Mouse (Mus musculus): ENCODE results near the gene Igfals. TPM values are rescaled to one million over a fixed set of nuclear protein-coding genes. Genes with fewer than 3 reads are reported as not detected.

Gene Igfals
- polyA plus RNA-seq, 1 experiment from 2014 or later: 4.8 TPM

DNA sequence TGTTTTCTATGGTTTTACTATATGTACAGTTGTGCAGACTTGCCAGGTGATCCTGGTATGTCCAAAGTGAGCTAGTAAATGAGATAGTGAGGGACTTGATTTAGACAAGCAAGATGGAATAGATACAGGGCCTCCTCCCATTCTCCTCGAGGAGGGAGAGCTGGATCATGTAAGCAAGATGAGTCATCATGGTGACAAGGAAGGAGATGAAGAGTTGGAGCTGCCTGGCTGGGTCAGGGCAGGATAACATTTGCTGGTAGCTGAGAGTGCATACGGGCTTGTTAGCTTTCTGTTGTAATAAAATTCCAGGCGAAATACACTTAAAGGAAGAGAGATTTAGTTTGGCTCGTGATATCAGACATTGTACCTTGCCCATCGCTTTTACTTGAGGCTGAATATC is 25.5 kb upstream of the Igfals start:
- no peak for DNase-seq (ENCODE audit: low spot score)
- no peak for TF ChIP-seq EP300 (IDR thresholded peaks at IDR 0.05)
- no peak for TF ChIP-seq CTCF (IDR thresholded peaks at IDR 0.05)
- H3K9ac ChIP-seq (replicated peaks; ENCODE audit: low read depth): no peak overlapping the region
- H3K27ac ChIP-seq (ENCODE audit: low read length): no peak overlapping the region
- no peaks in the 10 kb centered on the region for H3K9me3 ChIP-seq (ENCODE audit: low read length)
- H3K4me3 ChIP-seq (ENCODE audit: low read depth, low read length): no peak overlapping the region
- WGBS: 49% methylated on average over 5 of the region's 5 CpGs
- ATAC-seq: no peak
- H3K36me3 ChIP-seq (ENCODE audit: insufficient read depth, low read length): no peaks in the 10 kb centered on the region
- no peaks in the 10 kb centered on the region for H3K4me1 ChIP-seq (ENCODE audit: insufficient read depth, low read depth, low read length)
- H3K27me3 ChIP-seq (replicated peaks; ENCODE audit: insufficient read depth, low read length): no peaks in the 10 kb centered on the region
- no peak overlapping the region for H3K4me2 ChIP-seq (replicated peaks; ENCODE audit: low read depth, low read length)

DNA sequence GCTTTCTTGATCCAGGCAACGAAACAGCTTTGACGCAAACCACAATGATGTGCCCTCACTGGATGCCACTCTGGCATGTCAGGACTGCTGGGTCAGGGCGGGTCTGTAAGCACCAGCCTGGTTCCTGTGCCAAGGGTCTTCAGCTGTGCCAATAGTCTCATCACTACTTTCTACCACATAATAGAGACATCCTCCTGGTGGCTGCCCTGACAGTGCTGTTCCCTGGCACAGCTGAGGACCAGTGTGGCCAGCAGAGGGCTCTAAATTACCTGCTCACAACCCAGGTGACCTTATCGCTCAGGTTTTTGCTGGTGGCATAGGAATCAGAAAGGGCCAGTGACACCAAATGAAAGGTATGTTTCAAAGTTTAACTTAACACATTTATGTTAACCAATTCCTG is 24.7 kb upstream of the Igfals start:
- H3K9ac ChIP-seq (replicated peaks; ENCODE audit: low read depth): no peak overlapping the region
- no peak for TF ChIP-seq EP300 (IDR thresholded peaks at IDR 0.05)
- peak; percentile 69 for TF ChIP-seq CTCF (IDR thresholded peaks at IDR 0.05)
- no peak overlapping the region for H3K4me3 ChIP-seq (ENCODE audit: low read depth, low read length)
- H3K4me1 ChIP-seq (ENCODE audit: insufficient read depth, low read depth, low read length): no peaks in the 10 kb centered on the region
- H3K27ac ChIP-seq (ENCODE audit: low read length): no peak overlapping the region
- H3K27me3 ChIP-seq (replicated peaks; ENCODE audit: insufficient read depth, low read length): no peaks in the 10 kb centered on the region
- no peak overlapping the region for H3K4me2 ChIP-seq (replicated peaks; ENCODE audit: low read depth, low read length)
- WGBS: 46% methylated on average over 4 of the region's 4 CpGs
- H3K36me3 ChIP-seq (ENCODE audit: insufficient read depth, low read length): no peaks in the 10 kb centered on the region
- ATAC-seq (no peak), DNase-seq (ENCODE audit: low spot score) (peak; percentile 39)
- no peaks in the 10 kb centered on the region for H3K9me3 ChIP-seq (ENCODE audit: low read length)

DNA sequence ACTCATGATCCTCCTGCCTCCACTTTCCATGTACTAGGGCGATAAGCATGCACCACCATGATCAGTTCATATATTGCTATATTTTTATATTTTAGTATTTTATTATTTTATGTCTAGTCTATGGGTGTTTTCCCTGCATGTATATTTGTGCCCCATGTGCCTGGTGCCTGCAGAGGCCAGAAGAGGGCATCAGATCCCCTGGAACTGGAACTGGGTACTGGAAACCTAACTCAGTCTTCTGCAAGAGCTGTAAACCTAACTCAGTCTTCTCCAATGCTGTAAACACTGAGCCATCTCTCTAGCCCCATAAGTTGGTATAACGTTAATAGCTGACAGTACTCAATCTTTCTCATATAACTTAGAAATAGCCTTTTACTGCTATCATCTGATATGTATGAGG is 23.2 kb upstream of the Igfals start:
- ATAC-seq (no peak), DNase-seq (ENCODE audit: low spot score) (no peak)
- TF ChIP-seq CTCF (IDR thresholded peaks at IDR 0.05) (peak; percentile 44), EP300 (IDR thresholded peaks at IDR 0.05) (no peak)
- no peaks in the 10 kb centered on the region for H3K36me3 ChIP-seq (ENCODE audit: insufficient read depth, low read length)
- no peak overlapping the region for H3K27ac ChIP-seq (ENCODE audit: low read length)
- 58% methylated on average over 2 of the region's 2 CpGs for WGBS
- H3K4me3 ChIP-seq (ENCODE audit: low read depth, low read length): no peak overlapping the region
- H3K9ac ChIP-seq (replicated peaks; ENCODE audit: low read depth): no peak overlapping the region
- no peaks in the 10 kb centered on the region for H3K4me1 ChIP-seq (ENCODE audit: insufficient read depth, low read depth, low read length)
- H3K4me2 ChIP-seq (replicated peaks; ENCODE audit: low read depth, low read length): no peak overlapping the region
- no peaks in the 10 kb centered on the region for H3K9me3 ChIP-seq (ENCODE audit: low read length)
- no peaks in the 10 kb centered on the region for H3K27me3 ChIP-seq (replicated peaks; ENCODE audit: insufficient read depth, low read length)

DNA sequence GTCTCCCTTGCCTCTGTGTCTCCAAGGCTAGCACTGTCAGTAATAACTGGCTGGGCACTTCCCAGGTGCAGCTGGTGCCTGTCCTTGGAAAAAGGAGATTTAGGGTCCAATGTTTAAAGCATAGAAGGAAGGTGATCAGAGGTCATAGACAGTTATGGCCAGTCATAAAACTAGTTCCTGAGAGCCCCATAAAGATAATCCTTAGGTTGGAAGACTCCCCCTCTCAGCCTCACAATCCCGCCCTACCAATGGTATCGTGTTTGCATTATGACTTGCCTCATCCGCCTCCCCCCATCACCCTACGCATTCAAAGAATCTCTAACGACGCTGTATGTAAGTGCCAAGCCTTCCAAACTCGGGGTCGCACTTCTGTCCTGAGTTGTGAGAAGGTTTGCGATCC is 21.3 kb upstream of the Igfals start:
- Histone ChIP-seq H3K27ac (ENCODE audit: low read length) (no peak overlapping the region), H3K9ac (replicated peaks; ENCODE audit: low read depth) (no peak overlapping the region), H3K4me2 (replicated peaks; ENCODE audit: low read depth, low read length) (no peak overlapping the region), H3K4me1 (ENCODE audit: insufficient read depth, low read depth, low read length) (0 out of 2 replicates have a peak, but pooled peaks cover 2% of the 10 kb centered on the region), H3K36me3 (ENCODE audit: insufficient read depth, low read length) (no peaks in the 10 kb centered on the region), H3K9me3 (ENCODE audit: low read length) (no peaks in the 10 kb centered on the region), H3K4me3 (ENCODE audit: low read depth, low read length) (no peak overlapping the region), H3K27me3 (replicated peaks; ENCODE audit: insufficient read depth, low read length) (no peaks in the 10 kb centered on the region)
- no peak for TF ChIP-seq CTCF (IDR thresholded peaks at IDR 0.05)
- TF ChIP-seq EP300 (IDR thresholded peaks at IDR 0.05): no peak
- ATAC-seq: no peak
- no peak for DNase-seq (ENCODE audit: low spot score)
- 44% methylated on average over 9 of the region's 9 CpGs for WGBS

DNA sequence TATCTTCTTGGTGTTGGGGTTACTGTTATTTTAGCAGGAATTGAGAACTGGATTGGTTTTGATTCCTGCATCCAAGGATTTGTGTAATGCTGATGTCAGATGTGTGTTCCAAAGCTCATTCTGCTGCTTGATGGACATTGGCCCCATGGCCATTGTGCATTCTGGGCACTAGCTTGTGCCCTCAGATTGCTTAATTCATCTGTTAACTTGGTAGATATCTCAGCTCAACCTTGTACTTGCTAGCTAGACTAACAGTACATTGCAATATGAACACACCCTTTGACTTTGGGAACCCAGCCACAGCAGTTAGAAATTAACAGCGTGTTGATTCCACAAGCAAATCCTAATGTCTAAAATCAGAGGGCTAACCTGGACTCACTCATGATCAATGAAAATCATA is 18.4 kb upstream of the Igfals start:
- no peak for DNase-seq (ENCODE audit: low spot score)
- 92% methylated on average over 1 of the region's 1 CpGs for WGBS
- Histone ChIP-seq H3K4me1 (ENCODE audit: insufficient read depth, low read depth, low read length) (peaks cover 6% of the 10 kb centered on the region; the same call in 1 of the 2 replicates), H3K9me3 (ENCODE audit: low read length) (no peaks in the 10 kb centered on the region), H3K27me3 (replicated peaks; ENCODE audit: insufficient read depth, low read length) (no peaks in the 10 kb centered on the region), H3K4me2 (replicated peaks; ENCODE audit: low read depth, low read length) (no peak overlapping the region), H3K27ac (ENCODE audit: low read length) (no peak overlapping the region), H3K4me3 (ENCODE audit: low read depth, low read length) (no peak overlapping the region), H3K36me3 (ENCODE audit: insufficient read depth, low read length) (no peaks in the 10 kb centered on the region), H3K9ac (replicated peaks; ENCODE audit: low read depth) (no peak overlapping the region)
- ATAC-seq: no peak
- no peak for TF ChIP-seq CTCF (IDR thresholded peaks at IDR 0.05)
- no peak for TF ChIP-seq EP300 (IDR thresholded peaks at IDR 0.05)

DNA sequence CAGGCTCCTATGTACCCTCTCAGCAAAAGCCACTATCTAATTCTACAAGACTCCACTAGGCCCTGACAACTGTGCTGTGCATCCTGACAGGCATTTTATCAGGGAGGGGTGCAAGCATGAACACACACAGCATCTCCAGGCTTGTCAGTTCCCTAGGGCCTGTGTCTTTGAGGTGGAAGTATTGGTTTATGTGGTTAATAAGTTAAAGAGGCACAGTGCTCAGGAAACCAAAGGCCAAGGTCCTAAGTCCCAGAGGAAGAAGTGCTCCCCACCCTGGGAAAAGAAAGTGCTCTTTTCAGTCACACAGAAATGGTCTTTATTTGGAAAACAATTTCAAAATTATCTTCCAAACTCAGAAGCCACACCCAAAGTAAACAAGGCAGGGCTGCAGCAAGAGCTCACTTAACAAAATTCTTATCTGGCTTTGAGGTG is 17.2 kb upstream of the Igfals start:
- H3K36me3 ChIP-seq (ENCODE audit: insufficient read depth, low read length): 0 out of 2 replicates have a peak, but pooled peaks cover 5% of the 10 kb centered on the region
- H3K27ac ChIP-seq (ENCODE audit: low read length): no peak overlapping the region
- H3K27me3 ChIP-seq (replicated peaks; ENCODE audit: insufficient read depth, low read length): no peaks in the 10 kb centered on the region
- TF ChIP-seq CTCF (IDR thresholded peaks at IDR 0.05) (no peak), EP300 (IDR thresholded peaks at IDR 0.05) (no peak)
- H3K9ac ChIP-seq (replicated peaks; ENCODE audit: low read depth): no peak overlapping the region
- peak overlapping the region; percentile 84; the same call in 1 of the 2 replicates for H3K4me2 ChIP-seq (replicated peaks; ENCODE audit: low read depth, low read length)
- peaks cover 6% of the 10 kb centered on the region; the same call in 1 of the 2 replicates for H3K4me1 ChIP-seq (ENCODE audit: insufficient read depth, low read depth, low read length)
- H3K4me3 ChIP-seq (ENCODE audit: low read depth, low read length): no peak overlapping the region
- H3K9me3 ChIP-seq (ENCODE audit: low read length): no peaks in the 10 kb centered on the region
- no peak for DNase-seq (ENCODE audit: low spot score)
- no peak for ATAC-seq

DNA sequence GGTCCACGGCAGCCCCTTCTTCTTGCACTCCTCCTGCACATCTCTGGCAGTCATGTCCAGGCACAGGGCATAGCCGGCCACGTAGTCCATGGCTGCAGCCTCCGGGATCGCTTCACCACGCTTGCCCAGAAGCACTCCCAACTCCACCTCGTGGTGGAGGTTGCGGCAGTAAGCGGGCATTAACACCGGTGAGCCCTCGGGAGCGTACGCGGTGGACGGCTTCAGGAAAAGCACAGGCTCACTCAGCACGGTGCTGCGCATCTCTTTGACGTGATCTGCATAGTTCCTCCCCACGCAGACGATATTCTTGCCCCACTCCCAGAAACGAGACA is 16.1 kb upstream of the Igfals start:
- Histone ChIP-seq H3K36me3 (ENCODE audit: insufficient read depth, low read length) (0 out of 2 replicates have a peak, but pooled peaks cover 7% of the 10 kb centered on the region), H3K27me3 (replicated peaks; ENCODE audit: insufficient read depth, low read length) (no peaks in the 10 kb centered on the region), H3K4me2 (replicated peaks; ENCODE audit: low read depth, low read length) (peak overlapping the region; percentile 84), H3K4me1 (ENCODE audit: insufficient read depth, low read depth, low read length) (peaks cover 6% of the 10 kb centered on the region; the same call in 1 of the 2 replicates), H3K27ac (ENCODE audit: low read length) (peak overlapping the region; percentile 89), H3K9me3 (ENCODE audit: low read length) (no peaks in the 10 kb centered on the region), H3K9ac (replicated peaks; ENCODE audit: low read depth) (peak overlapping the region; percentile 65), H3K4me3 (ENCODE audit: low read depth, low read length) (peak overlapping the region; percentile 74)
- ATAC-seq: peak; percentile 47
- DNase-seq (ENCODE audit: low spot score): no peak
- under 1% methylated on average over 21 of the region's 21 CpGs for WGBS
- TF ChIP-seq EP300 (IDR thresholded peaks at IDR 0.05) (no peak), CTCF (IDR thresholded peaks at IDR 0.05) (peak; percentile 76)
